Mouse (Mus musculus) C2C12 (cell line): ENCODE data around the gene Upk3a.

Experiments
- CTCF ChIP-seq: IDR thresholded peaks from one replicate; pipeline ENCODE4 v1.5.1; 2011; ENCODE audit not compliant: control insufficient read depth, insufficient read depth, insufficient read length
- MYOG ChIP-seq: IDR thresholded peaks from one replicate; pipeline ENCODE4 v1.6.1; 2011; ENCODE audit not compliant: control insufficient read depth, insufficient read length; ENCODE audit errors: extremely low read depth
- USF1 ChIP-seq: IDR thresholded peaks from one replicate; pipeline ENCODE4 v1.6.1; 2011; ENCODE audit warnings: low read depth, mild to moderate bottlenecking, control low read depth, moderate library complexity

GRCm38 (mm10) chr15:85037343-85037690, 20.4 kb downstream of the Upk3a start:
- TF ChIP-seq USF1, result no peak
- no peak for TF ChIP-seq CTCF
- no peak for TF ChIP-seq MYOG
